Mouse (Mus musculus) MEL (cell line): ENCODE data around the gene Polr2e.

Experiments used
- CHD1 ChIP-seq: IDR thresholded peaks from 2 replicates; pipeline ENCODE4 v1.6.1; 2012; ENCODE audit warnings: low read depth, mild to moderate bottlenecking, inconsistent platforms, low read length, improper control_type of control experiment
- CHD2 ChIP-seq: IDR thresholded peaks from 2 replicates; pipeline ENCODE4 v1.6.1; 2011; ENCODE audit warnings: low read length, improper control_type of control experiment
- CTCF ChIP-seq, 3 experiments: IDR thresholded peaks in 2 of 3; conservative IDR thresholded peaks in 1 of 3; 2 replicates each; pipeline ENCODE4 v1.5.1; 2011 to 2012; ENCODE audit warnings: low read length in 3 of 3, low read depth in 2 of 3, mild to moderate bottlenecking in 2 of 3, improper control_type of control experiment in 1 of 3, inconsistent platforms in 1 of 3, mixed read lengths in 1 of 3, moderate library complexity in 1 of 3; ENCODE audit not compliant: control insufficient read depth in 1 of 3, insufficient read depth in 1 of 3, poor library complexity in 1 of 3, severe bottlenecking in 1 of 3
- E2F4 ChIP-seq: IDR thresholded peaks from 2 replicates; pipeline ENCODE4 v1.6.1; 2011; ENCODE audit warnings: low read depth, low read length, improper control_type of control experiment, borderline replicate concordance
- EP300 ChIP-seq, 2 experiments: IDR thresholded peaks; 2 replicates each; pipeline ENCODE4 v1.6.1; 2011; ENCODE audit warnings: improper control_type of control experiment in 2 of 2, low read length in 2 of 2, low read depth in 1 of 2, mild to moderate bottlenecking in 1 of 2
- HCFC1 ChIP-seq: IDR thresholded peaks from 2 replicates; pipeline ENCODE4 v1.6.1; 2012; ENCODE audit warnings: low read depth, mild to moderate bottlenecking, inconsistent platforms, low read length, improper control_type of control experiment, moderate library complexity
- JUND ChIP-seq: IDR thresholded peaks from 2 replicates; pipeline ENCODE4 v1.6.1; 2011; ENCODE audit warnings: low read depth, mild to moderate bottlenecking, improper control_type of control experiment, low read length
- MAX ChIP-seq: IDR thresholded peaks from 2 replicates; pipeline ENCODE4 v1.6.1; 2011; ENCODE audit warnings: low read length, improper control_type of control experiment
- MEF2A ChIP-seq: IDR thresholded peaks from 2 replicates; pipeline ENCODE4 v1.6.1; 2014; ENCODE audit warnings: low read depth, mild to moderate bottlenecking, inconsistent platforms, low read length, improper control_type of control experiment; ENCODE audit not compliant: poor library complexity, insufficient replicate concordance, severe bottlenecking; ENCODE audit errors: extremely low read depth
- MYB ChIP-seq: IDR thresholded peaks from 2 replicates; pipeline ENCODE4 v1.6.1; 2011; ENCODE audit warnings: mild to moderate bottlenecking, low read depth, low read length, improper control_type of control experiment
- NRF1 ChIP-seq: IDR thresholded peaks from 2 replicates; pipeline ENCODE4 v1.6.1; 2014; ENCODE audit warnings: low read depth, mild to moderate bottlenecking, inconsistent platforms, low read length, improper control_type of control experiment, moderate library complexity; ENCODE audit not compliant: poor library complexity, insufficient read depth, severe bottlenecking
- POLR2A ChIP-seq, 2 experiments: IDR thresholded peaks; 2 replicates each; pipeline ENCODE4 v1.6.1; 2011 to 2012; ENCODE audit warnings: low read length in 2 of 2, mild to moderate bottlenecking in 2 of 2, control low read depth in 1 of 2, improper control_type of control experiment in 1 of 2, low read depth in 1 of 2, moderate library complexity in 1 of 2; ENCODE audit not compliant: control insufficient read depth in 1 of 2, insufficient read depth in 1 of 2, poor library complexity in 1 of 2
- RAD21 ChIP-seq: IDR thresholded peaks from 2 replicates; pipeline ENCODE4 v1.6.1; 2011; ENCODE audit warnings: mild to moderate bottlenecking, low read depth, low read length, improper control_type of control experiment
- ZKSCAN1 ChIP-seq: IDR thresholded peaks from 2 replicates; pipeline ENCODE4 v1.6.1; 2012; ENCODE audit warnings: low read depth, mild to moderate bottlenecking, inconsistent platforms, low read length, improper control_type of control experiment, moderate library complexity

DNA sequence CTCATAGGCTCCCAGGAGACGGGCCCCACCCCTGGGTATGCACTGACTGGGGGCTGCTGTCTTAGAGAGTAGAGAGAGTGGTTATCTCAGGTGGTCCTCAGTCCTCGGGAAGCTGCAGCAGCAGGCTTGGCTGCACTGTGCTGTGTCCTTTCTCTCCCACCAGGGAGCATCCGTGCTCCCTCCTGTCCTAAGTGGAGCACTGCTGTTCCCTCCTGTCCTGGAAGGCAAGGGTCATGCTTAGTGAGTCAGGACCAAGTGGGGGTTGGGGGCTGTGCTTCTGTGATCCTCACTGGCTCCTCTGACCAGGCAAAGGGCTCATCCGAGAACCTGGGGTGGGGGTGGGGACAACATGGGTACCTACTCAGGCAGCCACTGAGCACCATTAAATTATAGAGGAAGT lies 49.6 kb upstream of the Polr2e start:
- TF ChIP-seq E2F4 (no peak), CTCF (IDR thresholded peaks at IDR 0.05 in 2 of 3, conservative IDR thresholded peaks at IDR 0.05 in 1 of 3; ENCODE audit: control insufficient read depth in 1 of 3, insufficient read depth in 1 of 3, low read depth in 2 of 3, low read length in 3 of 3, poor library complexity in 1 of 3, severe bottlenecking in 1 of 3) (no peak), RAD21 (no peak), NRF1 (no peak), MYB (no peak), ZKSCAN1 (no peak), JUND (no peak), CHD2 (no peak), CHD1 (no peak), HCFC1 (no peak), POLR2A (IDR thresholded peaks at IDR 0.05; ENCODE audit: control insufficient read depth in 1 of 2, insufficient read depth in 1 of 2, low read depth in 1 of 2, low read length in 2 of 2, poor library complexity in 1 of 2) (no peak), MAX (no peak), MEF2A (no peak), EP300 (IDR thresholded peaks at IDR 0.05; ENCODE audit: low read depth in 1 of 2, low read length in 2 of 2) (no peak)
